Mouse (Mus musculus): ENCODE data around the gene Jam2.

Jam2 gene

DNA sequence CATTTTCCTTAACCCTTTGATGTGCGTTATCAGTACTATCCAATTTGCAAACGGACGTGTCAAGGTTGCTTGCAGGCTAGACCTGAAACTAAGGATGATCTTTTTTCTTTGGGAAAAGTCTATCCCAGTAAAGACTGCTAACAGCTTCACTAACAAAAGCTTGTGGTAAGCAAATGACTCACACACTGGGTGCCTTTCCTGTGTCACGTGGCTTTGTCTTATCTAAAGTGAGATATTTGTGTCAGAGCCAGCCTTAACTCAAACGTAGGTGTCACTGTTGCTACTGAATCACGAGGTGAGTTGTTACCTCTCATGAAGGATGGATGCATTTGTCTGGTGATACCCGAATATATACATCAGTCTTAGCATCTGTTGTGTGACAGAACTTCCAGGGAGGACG, 90.7 kb downstream of the Jam2 start:
- no peak for DNase-seq

DNA sequence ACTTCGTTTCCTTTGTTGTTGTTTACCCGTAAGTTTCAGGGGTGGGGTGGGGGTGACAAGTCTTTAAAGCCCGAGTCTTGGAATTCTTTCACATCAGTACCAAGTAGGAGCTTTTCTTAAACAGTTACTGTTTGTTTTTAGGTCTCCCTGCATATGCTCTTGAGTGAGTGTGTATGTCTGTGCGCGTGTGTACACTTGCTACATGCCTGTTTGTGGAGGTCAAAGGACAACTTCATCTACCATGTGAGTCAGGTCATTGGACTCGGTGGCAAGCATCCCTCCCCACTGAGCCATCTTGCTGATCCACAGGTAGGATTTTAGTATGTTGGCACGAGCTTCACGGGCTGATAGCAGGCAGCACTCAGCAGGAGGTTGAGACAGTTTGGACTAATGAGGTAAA, 99.9 kb downstream of the Jam2 start:
- no peak for DNase-seq

DNA sequence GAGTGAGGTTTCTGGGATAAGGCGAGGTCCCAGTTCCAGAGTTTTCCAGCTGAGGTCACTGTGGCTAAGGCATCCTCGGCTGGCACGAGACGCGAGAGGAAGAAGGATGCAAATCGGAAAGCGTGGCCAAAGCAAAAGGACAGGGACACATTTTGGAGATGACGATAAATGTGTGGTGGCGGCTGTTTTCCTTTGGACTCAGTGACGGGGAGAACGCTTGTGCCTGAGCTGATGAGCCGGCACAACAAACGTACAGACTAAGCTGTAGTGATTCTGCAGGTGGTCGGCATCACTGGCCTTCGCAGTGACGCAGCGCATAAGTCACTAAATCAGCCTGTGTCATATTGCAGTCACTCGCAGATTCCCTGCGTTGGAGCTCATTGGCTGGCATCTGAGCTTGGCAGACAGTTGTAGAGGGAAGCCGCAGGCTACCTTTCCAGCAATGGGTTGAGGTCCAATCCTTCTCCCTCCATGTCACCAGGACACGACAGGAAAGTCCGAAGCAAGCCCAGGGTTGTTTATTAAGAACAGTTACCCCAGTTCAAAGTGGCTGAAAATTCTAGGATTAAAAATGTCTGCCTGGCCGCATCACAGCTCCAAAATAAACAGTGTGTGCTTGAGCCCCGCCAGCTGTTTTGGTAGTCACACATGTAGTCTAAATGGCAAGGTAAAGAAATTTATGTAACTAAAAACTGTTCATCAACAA, 101.2 kb downstream of the Jam2 start:
- DNase-seq: no peak
